Mouse (Mus musculus) hindbrain, embryonic 10.5 days (tissue): ENCODE measurements at regions not wholly inside any gene's neighbourhood (a gene's known extent, or its start where the extent isn't known, plus 50 kb on each side); places are given as distances from the start of the nearest gene placed in this dataset.

Experiments used
- DNase-seq: peaks from one replicate; pipeline ENCODE4 v3.0.0-alpha.2; 2017; ENCODE audit warnings: low spot score
- H3K27ac ChIP-seq: fragments of 300-500 bp; sonication (generic); 2 replicates; pipeline ENCODE4 v1.5.1; 2016; ENCODE audit warnings: mild to moderate bottlenecking, moderate library complexity
- H3K27me3 ChIP-seq: fragments of 300-500 bp; sonication (generic); 2 replicates; pipeline ENCODE4 v1.6.1; 2016; ENCODE audit warnings: mild to moderate bottlenecking; ENCODE audit not compliant: poor library complexity, insufficient read depth, severe bottlenecking
- H3K36me3 ChIP-seq: fragments of 300-500 bp; sonication (generic); 2 replicates; pipeline ENCODE4 v1.6.1; 2016; ENCODE audit warnings: mild to moderate bottlenecking, moderate library complexity
- H3K4me1 ChIP-seq: fragments of 300-500 bp; sonication (generic); replicated peaks from 2 replicates; pipeline ENCODE4 v1.6.1; 2016; ENCODE audit warnings: mild to moderate bottlenecking
- H3K4me3 ChIP-seq: fragments of 300-500 bp; sonication (generic); 2 replicates; pipeline ENCODE4 v1.5.1; 2016; ENCODE audit warnings: mild to moderate bottlenecking, moderate library complexity
- H3K9me3 ChIP-seq: fragments of 300-500 bp; sonication (generic); 2 replicates; pipeline ENCODE4 v1.6.1; 2016; ENCODE audit warnings: mild to moderate bottlenecking, moderate library complexity
- WGBS: fragments of 180-500 bp; shearing (Covaris S2); methylation state at CpG from one replicate; pipeline ENCODE4 v1.1.7; 2016; 5-methylcytosine and 5-hydroxymethylcytosine counted together

GRCm38 (mm10) chr17:78023507-78024355, 176.3 kb upstream of the Crim1 start:
- H3K27ac ChIP-seq, result 0 out of 2 replicates have a peak overlapping the region, but pooled peaks have one; percentile 12
- no peaks in the 10 kb centered on the region for H3K9me3 ChIP-seq
- H3K4me1 ChIP-seq, result peaks cover 5% of the 10 kb centered on the region; the same call in 1 of the 2 replicates
- H3K36me3 ChIP-seq, result no peaks in the 10 kb centered on the region
- DNase-seq, result peak; percentile 10
- H3K27me3 ChIP-seq, result no peaks in the 10 kb centered on the region
- H3K4me3 ChIP-seq, result no peak overlapping the region
- WGBS, result 62% methylated on average over 8 of the region's 8 CpGs

DNA sequence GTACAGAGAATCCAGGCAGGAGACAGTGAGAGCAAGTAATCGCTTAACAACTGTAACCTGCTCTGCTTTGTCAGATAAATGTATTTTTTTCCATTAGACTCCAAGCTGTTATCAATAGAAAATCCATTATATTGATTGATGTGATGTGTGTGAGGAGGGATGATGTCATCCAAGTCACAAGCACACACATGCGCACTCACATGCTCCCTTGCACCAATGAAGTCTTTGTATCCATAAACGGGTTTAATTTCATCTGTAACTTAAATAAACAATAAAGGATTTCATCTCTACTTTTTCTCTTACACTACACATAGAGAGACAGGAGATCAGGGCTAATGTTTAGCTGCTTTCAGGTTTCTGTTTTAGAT, 175.7 kb upstream of the Crim1 start:
- H3K9me3 ChIP-seq, result 0 out of 2 replicates have a peak, but pooled peaks cover 1% of the 10 kb centered on the region
- 83% methylated on average over 3 of the region's 3 CpGs for WGBS
- 0 out of 2 replicates have a peak overlapping the region, but pooled peaks have one; percentile 12 for H3K27ac ChIP-seq
- H3K36me3 ChIP-seq, result no peaks in the 10 kb centered on the region
- no peak overlapping the region for H3K4me3 ChIP-seq
- peaks cover 5% of the 10 kb centered on the region; the same call in 1 of the 2 replicates for H3K4me1 ChIP-seq
- H3K27me3 ChIP-seq, result no peaks in the 10 kb centered on the region
- no peak for DNase-seq

GRCm38 (mm10) chr17:78025294-78025693, 174.8 kb upstream of the Crim1 start:
- H3K9me3 ChIP-seq, result 0 out of 2 replicates have a peak, but pooled peaks cover 3% of the 10 kb centered on the region
- no peak overlapping the region for H3K4me3 ChIP-seq
- WGBS, result 62% methylated on average over 7 of the region's 7 CpGs
- H3K36me3 ChIP-seq, result no peaks in the 10 kb centered on the region
- DNase-seq, result no peak
- peaks cover 5% of the 10 kb centered on the region; the same call in 1 of the 2 replicates for H3K4me1 ChIP-seq
- no peaks in the 10 kb centered on the region for H3K27me3 ChIP-seq
- H3K27ac ChIP-seq, result no peak overlapping the region

- no peak overlapping the region for H3K27ac ChIP-seq
- H3K9me3 ChIP-seq, result no peaks in the 10 kb centered on the region
- no peaks in the 10 kb centered on the region for H3K27me3 ChIP-seq
- H3K4me1 ChIP-seq, result no peaks in the 10 kb centered on the region
- H3K4me3 ChIP-seq, result no peak overlapping the region
- no peak for DNase-seq
- WGBS, result 79% methylated on average over 3 of the region's 3 CpGs
- no peaks in the 10 kb centered on the region for H3K36me3 ChIP-seq
Measured at GRCm38 (mm10) chr17:78035648-78036047, 164.4 kb upstream of the Crim1 start.

DNA sequence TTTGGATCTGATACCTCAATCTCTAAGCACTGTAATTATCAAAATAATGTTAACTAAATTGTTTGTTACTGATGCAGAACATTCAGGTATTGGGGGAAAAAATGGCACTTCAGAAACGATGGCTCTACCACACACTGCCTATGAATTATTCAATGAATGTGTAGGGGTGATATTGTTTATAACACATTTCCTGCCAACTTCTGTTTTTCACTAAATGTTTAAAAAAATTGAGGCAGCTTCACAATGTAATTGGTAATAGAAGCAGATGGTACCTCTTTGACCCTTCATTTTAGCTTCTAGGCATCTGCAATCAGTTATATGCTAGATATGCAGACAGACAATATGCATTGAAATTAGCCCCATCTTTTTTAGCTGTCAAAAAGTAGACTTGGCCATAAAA, 159.7 kb upstream of the Crim1 start:
- DNase-seq, result no peak
- no peaks in the 10 kb centered on the region for H3K27me3 ChIP-seq
- 0 out of 2 replicates have a peak, but pooled peaks cover 3% of the 10 kb centered on the region for H3K9me3 ChIP-seq
- WGBS, result 79% methylated on average over 1 of the region's 1 CpGs
- H3K4me3 ChIP-seq, result no peak overlapping the region
- no peaks in the 10 kb centered on the region for H3K4me1 ChIP-seq
- H3K36me3 ChIP-seq, result no peaks in the 10 kb centered on the region
- no peak overlapping the region for H3K27ac ChIP-seq

- Histone ChIP-seq H3K4me1 (no peaks in the 10 kb centered on the region), H3K27ac (no peak overlapping the region), H3K36me3 (no peaks in the 10 kb centered on the region), H3K9me3 (0 out of 2 replicates have a peak, but pooled peaks cover 3% of the 10 kb centered on the region), H3K27me3 (no peaks in the 10 kb centered on the region), H3K4me3 (no peak overlapping the region)
- no peak for DNase-seq
- WGBS, result 75% methylated on average over 4 of the region's 4 CpGs
Measured at GRCm38 (mm10) chr17:78041204-78041603, 158.8 kb upstream of the Crim1 start.

- H3K9me3 ChIP-seq, result no peaks in the 10 kb centered on the region
- 89% methylated on average over 9 of the region's 9 CpGs for WGBS
- H3K4me1 ChIP-seq, result no peaks in the 10 kb centered on the region
- H3K36me3 ChIP-seq, result no peaks in the 10 kb centered on the region
- no peak overlapping the region for H3K27ac ChIP-seq
- H3K4me3 ChIP-seq, result no peak overlapping the region
- no peaks in the 10 kb centered on the region for H3K27me3 ChIP-seq
- DNase-seq, result no peak
Measured at GRCm38 (mm10) chr17:78049766-78050165, 150.3 kb upstream of the Crim1 start.

DNA sequence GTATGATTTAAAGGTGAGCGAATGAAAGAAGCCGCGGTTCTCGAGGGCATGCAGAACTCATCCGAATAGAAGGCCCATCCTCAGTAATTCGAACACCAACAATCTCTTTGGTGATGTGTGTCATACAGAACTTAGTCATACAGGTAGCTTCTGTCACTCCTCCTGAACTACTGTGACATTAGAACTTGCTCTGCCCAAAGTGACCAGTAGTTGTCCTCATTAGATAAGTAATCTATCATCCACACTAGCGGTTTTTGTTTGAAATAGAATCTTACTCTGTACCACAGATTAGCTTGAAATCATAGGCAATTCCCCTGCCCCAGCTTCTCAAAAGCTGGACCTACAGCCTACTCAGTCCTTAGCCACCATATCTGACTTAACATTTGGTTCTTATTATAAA, 149.8 kb upstream of the Crim1 start:
- Histone ChIP-seq H3K27ac (no peak overlapping the region), H3K9me3 (no peaks in the 10 kb centered on the region), H3K36me3 (no peaks in the 10 kb centered on the region), H3K4me3 (no peak overlapping the region), H3K27me3 (no peaks in the 10 kb centered on the region), H3K4me1 (no peaks in the 10 kb centered on the region)
- no peak for DNase-seq
- 89% methylated on average over 7 of the region's 7 CpGs for WGBS

DNA sequence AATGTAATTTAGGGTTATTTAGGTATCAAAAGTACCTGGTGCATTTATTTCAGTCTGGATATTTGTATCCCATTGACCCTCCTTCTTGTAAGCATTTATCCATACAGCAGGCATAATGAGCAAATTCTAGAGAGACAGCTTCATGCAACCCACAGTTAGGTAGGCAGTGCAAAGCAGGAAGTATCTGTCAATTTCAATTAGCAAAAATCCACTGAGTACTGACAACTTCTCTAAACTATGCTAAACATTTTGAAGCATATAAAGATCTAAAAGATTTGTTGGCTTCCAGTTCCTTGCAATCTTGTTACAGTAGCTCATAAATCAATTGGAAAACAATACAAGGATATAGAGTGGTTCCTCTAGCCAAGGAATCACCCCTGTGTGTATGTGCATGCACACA, 124.2 kb upstream of the Crim1 start:
- H3K36me3 ChIP-seq, result no peaks in the 10 kb centered on the region

GRCm38 (mm10) chr17:78078381-78078780, 121.7 kb upstream of the Crim1 start:
- Histone ChIP-seq H3K36me3 (no peaks in the 10 kb centered on the region), H3K27ac (no peak overlapping the region; the same call in 1 of the 2 replicates), H3K9me3 (no peaks in the 10 kb centered on the region), H3K4me1 (no peaks in the 10 kb centered on the region), H3K4me3 (no peak overlapping the region), H3K27me3 (no peaks in the 10 kb centered on the region)
- DNase-seq, result no peak
- WGBS, result 36% methylated on average over 1 of the region's 1 CpGs

More for the DNA sequence above, 124.2 kb upstream of the Crim1 start:
- H3K4me3 ChIP-seq, result no peak overlapping the region
- H3K27me3 ChIP-seq, result no peaks in the 10 kb centered on the region
- H3K9me3 ChIP-seq, result no peaks in the 10 kb centered on the region
- no peak for DNase-seq
- H3K27ac ChIP-seq, result no peak overlapping the region
- no peaks in the 10 kb centered on the region for H3K4me1 ChIP-seq

DNA sequence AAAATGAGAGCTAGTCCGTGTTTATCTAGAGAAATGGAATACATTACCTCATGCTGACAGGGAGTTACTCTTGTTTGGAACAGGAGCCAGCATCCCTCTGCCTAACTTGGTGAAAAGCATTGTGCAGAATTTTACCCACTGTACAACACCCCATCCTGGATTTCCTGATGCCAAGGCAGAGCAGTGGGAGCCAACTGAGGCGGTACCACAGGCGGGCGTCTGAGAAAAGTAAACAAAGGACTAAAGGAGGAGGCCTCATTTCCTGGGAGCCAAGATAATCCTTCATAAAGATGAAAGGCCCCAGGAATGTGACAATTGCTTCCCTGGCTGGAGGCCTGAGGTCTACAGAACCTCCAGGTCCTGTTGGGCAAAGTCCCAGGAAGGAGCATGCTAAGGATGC, 115.6 kb upstream of the Crim1 start:
- no peaks in the 10 kb centered on the region for H3K36me3 ChIP-seq
- H3K27ac ChIP-seq, result no peak overlapping the region
- no peak for DNase-seq
- no peaks in the 10 kb centered on the region for H3K9me3 ChIP-seq
- H3K4me3 ChIP-seq, result no peak overlapping the region
- 38% methylated on average over 4 of the region's 4 CpGs for WGBS
- no peaks in the 10 kb centered on the region for H3K4me1 ChIP-seq
- H3K27me3 ChIP-seq, result no peaks in the 10 kb centered on the region

GRCm38 (mm10) chr17:78086963-78087362, 113.1 kb upstream of the Crim1 start:
- H3K27ac ChIP-seq, result no peak overlapping the region
- no peaks in the 10 kb centered on the region for H3K4me1 ChIP-seq
- H3K36me3 ChIP-seq, result no peaks in the 10 kb centered on the region
- H3K4me3 ChIP-seq, result no peak overlapping the region
- 85% methylated on average over 8 of the region's 8 CpGs for WGBS
- no peaks in the 10 kb centered on the region for H3K27me3 ChIP-seq
- H3K9me3 ChIP-seq, result no peaks in the 10 kb centered on the region
- DNase-seq, result no peak

DNA sequence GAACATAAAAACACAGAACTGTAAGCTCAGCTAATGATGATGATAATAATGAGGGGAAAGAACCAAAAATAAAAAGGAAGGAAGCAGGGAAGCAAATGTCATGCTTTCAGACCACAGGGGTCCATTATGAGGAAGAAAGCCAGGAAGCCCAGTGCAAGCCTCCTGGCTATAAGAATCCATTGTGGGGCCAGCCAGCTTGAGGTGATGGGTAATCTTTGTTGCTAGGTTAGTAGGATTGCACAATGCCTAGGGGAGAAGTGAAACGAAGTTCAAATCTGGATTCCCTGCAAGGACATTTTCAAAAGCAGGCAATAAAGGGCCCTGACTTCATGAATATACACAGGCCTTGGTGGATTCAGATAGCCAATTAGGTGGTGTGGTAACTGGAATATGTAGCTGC, 102.3 kb upstream of the Crim1 start:
- 45% methylated on average over 1 of the region's 1 CpGs for WGBS
- no peak for DNase-seq
- Histone ChIP-seq H3K27me3 (no peaks in the 10 kb centered on the region), H3K9me3 (no peaks in the 10 kb centered on the region), H3K27ac (no peak overlapping the region), H3K36me3 (no peaks in the 10 kb centered on the region), H3K4me1 (no peaks in the 10 kb centered on the region), H3K4me3 (no peak overlapping the region)
